Mouse (Mus musculus) right cerebral cortex, postnatal 25 days (tissue): Measurements from ENCODE around the gene Dgcr2.

Source experiments
- DNase-seq: peaks from one replicate; pipeline ENCODE4 v3.0.0; 2022

Gene Dgcr2

DNA sequence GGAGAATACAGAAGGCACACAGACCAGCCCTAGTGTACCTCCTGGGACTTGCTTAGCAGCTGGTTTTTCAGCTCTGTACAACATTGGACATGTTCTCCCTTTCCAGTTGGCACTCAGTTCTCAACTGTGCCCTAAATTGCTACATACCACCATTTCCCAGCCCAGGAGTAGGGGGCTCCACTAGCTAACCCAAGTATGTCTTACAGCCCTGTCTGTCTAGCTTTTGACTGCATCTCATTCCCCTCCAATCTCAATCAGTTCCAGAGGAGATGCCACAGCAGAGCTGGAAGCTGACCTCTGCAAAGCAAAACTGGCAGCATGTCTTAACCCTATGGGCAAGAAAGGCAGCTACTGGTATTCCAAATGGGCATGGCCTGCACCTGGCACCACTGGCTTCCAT is 2.3 kb downstream of the Dgcr2 start:
- no peak for DNase-seq

DNA sequence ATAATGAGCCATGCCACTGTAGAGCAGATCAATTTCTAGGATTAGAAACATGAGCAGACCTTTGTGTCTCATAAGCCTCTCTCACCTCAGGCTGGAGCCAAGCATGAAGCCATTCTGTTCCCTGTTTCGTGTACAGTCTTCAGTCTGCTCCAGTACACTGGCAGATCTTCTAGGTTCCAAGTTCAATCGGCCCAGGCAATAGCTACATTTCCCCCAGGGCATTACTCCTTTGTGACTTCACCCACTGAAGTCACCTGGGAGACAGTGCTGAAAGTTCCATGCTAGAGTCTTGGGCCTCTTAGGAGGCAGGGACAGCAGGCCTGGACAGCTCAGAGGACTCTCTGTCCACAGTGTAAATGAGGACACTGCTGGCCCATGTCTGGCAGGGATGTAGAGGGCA is 4.4 kb downstream of the Dgcr2 start, which contains the start of gene Tssk1:
Gene Tssk1 (plus strand): TSS at position 301 of the 400 bp plus-strand sequence.
- no peak for DNase-seq

DNA sequence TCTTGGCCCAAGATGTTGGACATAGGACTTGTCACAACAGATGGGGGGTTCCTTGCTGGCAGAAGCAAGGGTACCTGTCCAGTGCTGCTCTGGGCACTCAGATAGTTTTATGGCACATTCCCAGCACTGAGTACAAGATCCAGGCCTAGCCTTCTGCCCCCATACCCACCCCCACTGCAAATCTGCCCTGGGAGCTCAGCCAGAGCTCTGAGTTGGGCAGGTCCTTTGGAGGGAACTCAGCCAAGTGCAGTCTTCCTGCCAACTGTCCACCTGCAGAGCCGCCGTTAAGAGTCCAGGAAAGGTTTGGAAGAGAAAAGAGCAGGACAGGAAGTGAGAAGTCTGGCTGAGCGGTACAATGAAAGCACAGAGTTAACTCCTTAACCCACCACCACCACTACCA is 5.8 kb downstream of the Dgcr2 start:
- DNase-seq, result no peak

DNA sequence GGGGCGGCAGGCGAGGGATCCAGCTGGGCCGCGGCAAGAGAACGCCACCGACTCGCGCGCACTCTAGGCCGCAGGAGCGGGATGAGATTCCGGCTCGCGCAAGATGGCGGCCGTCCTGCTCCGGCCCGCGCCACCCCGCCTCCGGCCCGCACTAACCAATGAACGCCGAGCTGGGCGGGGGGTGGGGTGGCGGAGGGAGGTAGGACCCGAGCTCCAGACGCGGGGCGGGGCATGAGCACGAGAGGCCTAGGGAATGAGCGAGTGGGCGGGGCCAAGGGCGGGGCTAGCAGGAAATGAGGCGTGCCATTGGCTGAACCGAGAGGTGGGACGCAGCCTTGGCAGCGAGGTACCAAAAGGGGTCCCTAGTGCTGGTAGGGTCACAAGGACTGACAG is 6.8 kb downstream of the Dgcr2 start, which contains the start of gene Gm20518:
Gene Gm20518 (minus strand): TSS at position 105 of the 393 bp plus-strand sequence.
- DNase-seq, result peak; percentile 99

DNA sequence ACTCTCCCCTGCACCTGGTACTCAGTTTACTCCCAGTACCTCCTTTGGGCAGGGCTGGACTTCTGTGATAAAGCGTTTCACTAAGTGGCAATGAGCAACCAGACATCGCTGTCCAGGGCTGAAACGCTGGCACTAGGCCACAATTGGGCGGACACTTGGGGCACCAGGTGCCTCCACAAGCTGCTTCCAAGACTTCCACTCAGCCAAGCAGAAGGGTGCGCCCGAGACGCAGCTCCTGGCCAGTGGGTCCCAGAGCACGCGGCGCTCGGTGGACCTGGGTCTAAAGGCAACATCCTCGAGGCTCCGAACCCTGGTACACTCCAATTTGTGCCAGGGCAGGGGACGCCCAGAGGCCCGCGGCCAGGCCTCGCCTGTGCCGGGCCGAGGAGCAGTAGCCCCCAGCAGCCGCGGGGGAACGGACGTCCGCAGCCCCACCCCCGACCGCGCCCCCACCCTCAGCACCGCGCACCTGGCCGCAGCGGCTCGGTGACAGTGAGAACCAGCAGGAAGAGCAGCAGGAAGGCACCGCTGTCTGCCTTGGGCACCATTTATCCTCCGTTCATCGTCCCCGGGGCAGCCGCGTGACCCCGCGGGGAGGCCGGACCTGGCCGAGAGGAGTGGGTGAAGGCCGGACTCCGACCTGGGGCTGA is 7.3 kb downstream of the Dgcr2 start:
- peak; percentile 55 for DNase-seq

DNA sequence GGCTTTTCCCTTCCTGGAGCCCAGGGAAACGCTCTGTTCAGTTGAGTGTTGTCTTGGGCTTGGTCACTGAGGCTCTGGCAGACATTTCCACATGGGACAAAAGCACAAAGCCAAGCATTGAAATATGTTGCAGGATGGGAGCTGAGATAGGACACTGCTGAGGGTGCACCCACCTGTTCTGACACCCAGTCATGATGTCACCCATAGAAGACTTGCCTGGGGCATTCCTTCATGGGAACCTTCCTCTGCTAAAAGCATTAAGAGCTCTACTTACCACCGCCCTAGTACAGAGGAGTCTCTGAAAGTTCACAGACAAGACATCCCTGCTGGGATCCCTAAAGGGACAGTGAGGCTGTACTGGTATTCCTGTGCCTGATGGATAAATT is 8.0 kb downstream of the Dgcr2 start:
- no peak for DNase-seq

DNA sequence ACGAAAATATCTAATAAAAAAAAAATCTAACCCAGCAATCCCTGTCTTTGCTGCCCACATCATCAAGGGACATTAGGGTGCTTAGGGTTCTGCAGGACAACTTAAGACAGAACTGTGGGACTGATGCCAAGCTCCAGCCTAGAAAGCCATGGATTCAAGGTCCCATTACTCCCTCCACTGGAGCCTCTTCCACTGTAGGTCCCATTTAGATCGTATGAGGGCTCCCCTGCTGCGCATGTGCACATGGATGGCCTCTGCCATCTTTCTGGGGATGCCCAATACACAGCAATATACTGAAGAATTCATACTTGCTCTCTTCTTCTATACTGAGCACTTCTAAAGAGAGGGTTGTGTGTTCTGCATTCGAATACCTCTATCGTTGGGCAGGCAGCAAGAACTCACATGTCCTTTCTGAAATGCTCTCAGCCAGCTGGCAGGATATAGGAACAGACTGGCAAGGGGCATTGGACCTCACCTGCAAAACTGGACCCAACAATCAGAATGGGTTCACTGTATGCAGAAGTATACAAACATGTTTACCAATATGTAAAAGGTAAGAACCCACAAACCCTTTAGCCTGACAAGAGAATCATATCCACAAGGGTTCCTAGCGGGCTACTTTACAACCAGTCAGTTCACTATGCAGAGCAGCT is 8.5 kb downstream of the Dgcr2 start:
- DNase-seq, result no peak

DNA sequence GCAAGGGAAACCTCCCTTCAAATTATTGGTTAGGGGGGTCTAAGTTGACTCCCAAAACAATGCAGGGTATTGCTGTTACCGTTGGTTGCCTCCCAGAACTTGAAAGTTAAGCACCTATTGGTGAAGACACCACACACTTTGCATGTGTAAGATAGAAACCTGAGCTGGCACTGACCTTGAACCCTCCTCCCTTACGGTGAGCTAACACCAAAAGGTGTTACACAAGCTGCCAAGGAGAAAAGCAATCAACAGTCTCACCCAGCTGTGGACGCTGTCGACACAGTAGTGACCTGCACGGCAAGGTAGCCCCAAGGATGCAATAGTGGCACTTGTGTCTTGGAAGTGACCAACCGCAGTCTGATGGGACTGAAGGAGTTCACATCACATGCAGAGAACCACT is 14.2 kb downstream of the Dgcr2 start:
- DNase-seq, result no peak

DNA sequence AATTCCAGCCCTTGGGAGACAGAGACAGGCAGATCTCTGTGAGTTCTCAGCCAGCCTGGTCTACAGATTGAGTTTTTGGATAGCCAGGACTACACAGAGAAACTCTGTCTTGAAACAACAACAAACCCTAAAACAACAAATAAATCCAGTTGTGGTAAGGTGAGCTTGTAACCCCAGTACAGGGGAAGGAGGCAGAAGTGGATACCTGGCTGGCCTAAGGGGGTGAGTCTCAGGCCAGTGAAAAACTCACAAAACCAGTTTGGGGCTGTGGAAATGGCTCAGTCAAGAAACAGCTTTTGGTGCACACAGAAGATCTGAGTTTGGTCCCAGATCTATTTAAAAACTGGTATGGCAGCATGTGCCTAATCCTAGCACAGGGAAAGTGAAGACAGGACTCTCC is 16.2 kb downstream of the Dgcr2 start:
- DNase-seq, result no peak

DNA sequence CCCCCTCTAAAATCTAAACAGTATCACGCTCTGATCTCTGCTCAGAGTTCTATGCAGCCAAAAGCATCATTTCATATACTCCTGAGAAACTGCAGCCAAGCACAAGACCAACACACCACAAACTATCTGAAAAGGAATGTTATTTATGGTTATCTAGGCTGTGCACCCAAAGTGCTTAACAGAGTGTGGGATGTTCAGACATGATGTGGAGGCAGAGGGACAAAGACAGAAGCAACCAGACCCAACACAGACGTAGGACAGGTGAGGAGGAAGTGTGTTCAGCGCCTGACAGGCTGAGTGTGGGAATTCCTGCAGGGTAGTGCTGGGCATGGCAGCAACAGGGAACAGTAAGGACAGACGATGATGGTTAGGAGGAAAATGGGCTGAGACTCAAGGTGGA is 18.8 kb downstream of the Dgcr2 start:
- DNase-seq, result no peak

DNA sequence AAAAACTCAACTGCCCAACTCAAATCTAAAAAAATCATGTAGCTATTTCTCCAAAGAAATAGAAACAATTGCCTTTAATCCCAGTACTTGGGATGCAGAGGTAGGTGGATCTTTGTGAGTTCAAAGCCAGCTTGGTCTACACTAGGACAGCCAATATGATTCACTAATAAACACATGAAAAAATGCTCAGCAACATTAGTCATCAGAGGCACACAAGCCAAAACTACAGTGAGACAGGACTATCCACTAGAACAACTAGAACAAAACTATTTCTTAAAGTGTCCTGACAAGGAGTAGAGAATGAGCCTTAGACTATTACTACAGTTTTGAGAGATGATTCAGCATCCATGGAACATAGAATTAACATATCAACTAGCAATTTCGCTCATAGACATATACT is 22.3 kb downstream of the Dgcr2 start:
- no peak for DNase-seq

DNA sequence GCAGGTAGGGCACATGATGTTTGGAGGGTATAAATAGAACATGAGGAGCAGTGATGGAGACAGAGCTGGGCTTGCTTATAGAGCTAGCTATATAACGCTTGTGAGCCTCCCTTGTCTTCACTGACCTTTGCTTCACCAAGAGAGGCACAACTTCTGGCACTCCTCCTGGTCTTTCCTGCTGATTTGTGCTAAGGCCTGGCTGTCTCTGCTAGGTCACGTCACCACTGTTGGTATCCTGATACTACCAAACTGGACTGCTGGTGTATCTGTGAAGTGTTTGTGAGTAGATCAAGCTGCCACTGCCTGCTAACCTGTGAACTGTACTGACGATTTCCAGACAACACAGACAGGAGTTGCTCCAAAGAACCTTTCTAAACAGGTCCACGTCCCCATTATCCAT is 23.2 kb downstream of the Dgcr2 start:
- DNase-seq, result no peak

DNA sequence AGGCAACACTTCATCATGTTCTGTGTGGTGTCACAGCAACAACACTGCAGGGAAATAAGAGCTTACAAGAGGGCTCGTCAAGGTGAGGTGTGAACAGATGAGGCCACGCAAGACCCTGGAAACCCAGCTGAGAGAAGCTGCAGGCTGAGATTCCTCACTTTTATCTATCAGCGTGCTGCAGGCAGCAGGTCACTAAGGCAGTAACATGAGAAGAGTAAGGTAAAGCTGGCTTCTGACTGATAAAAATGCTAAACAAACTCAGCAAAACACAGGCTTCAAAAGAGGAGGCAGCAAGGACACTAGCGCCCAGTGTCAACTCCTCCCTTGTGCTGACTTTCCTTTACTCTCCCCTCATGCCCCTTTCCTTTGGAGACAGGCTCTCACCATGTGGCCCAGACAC is 25.4 kb downstream of the Dgcr2 start:
- DNase-seq, result no peak

DNA sequence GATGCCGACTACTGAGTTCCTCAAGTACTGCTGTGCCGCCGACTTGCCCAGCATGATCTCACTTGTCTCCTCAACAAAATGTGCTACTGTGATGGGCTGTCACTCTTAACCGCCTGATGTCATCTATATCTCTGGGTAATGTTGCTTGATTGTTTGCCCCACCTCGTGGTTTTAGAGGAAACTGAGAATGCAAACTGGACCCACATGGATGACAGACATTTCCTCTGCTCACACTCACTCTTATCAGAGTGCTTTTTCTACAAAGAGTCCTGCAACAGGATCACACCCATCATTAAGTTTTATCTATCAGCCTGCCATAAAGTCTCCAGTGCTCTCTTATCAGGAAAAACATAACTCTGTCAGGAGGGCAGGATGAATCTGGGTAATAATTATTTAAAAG is 27.1 kb downstream of the Dgcr2 start:
- DNase-seq, result no peak

DNA sequence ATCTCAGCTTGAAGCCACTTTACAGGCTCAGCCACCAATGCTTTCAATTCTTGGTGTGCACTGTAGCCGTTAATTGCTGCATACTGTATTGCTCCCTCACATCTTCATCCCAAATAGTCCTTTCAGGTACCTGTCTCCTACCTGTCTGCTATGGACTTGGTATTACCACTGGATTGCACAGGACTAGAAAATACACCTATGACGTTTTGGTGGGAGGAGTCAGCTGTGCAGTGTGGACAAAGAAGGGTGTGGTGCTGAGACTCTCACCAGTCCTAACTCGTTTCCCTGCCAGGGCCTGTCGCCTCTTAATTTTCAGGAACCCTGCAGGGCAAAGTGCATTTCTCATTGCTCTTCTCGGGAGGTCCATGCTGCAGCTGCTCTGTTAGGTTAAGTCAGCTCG is 32.6 kb downstream of the Dgcr2 start:
- DNase-seq, result no peak

DNA sequence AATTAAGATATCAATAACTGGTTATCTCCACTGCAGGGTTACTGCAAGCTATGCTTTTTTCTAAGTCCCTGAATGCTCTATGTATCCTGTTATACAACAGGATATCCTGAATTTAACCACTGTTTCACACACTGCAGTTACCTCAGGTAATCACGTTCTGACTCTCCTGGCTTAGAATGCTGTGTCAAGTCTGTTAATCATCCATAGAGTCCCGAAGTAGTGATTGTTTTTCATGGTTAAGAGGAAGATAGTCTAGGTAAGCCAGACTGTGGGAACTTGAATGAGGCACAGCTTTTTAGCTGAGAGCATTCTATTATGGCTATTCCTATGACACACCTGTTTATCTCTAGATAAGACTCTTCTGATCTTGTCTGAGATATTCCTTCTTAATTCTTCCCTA is 33.1 kb downstream of the Dgcr2 start:
- no peak for DNase-seq

DNA sequence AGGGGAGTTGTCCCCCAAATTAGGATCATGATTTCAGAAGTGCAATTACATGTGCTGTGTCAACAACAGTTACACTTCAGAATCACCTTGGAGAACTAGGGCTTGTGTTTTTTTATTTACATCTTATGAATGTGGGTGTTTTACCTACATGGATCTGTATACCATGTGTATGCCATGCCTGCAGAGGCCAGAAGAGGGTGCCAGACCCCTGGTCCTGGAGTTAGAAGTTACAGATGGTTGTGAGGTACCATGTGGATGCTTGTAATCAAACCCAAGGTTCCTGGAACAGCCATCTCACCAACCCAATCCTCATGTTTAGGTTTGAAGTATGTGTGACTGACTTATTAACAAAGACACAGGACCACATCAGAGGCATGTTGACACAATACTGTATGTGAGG is 39.8 kb downstream of the Dgcr2 start:
- no peak for DNase-seq

DNA sequence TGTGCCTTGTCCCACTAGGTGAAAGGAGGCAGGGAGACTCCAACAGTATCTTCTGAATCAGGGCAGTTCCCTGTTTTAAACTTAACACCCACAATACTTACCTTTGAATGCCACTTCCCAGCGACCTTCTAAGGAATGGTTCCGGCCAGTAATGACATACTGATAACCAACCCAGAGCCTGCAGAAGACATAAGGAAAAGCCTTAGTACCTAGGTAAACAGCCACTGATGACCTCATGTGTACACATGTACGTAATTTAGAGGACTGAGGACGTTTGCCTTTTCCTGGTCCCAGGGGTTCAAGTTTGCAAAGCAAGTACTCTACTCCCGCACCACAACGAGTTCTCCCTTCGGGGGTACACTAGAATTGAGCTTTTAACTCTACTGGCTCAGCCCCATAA is 41.2 kb downstream of the Dgcr2 start:
- DNase-seq, result no peak

DNA sequence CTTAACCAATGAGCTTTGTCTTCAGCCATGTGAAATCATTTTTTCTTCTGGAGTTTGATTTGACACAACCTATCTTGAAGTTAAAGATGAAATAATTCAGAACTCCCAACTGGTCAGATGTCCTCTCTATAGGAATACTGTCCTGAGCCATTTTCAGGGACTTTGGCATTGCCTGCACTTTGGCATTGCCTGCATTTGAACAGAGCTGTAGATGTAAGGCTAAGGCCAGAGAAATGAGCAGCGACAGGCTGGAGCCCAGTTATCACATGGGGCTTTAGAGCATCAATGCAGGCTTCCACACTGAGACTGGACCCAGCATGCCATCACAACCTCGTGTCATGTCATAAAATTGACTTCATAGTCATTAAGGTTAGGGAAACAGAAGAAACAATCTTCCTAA is 45.1 kb downstream of the Dgcr2 start:
- no peak for DNase-seq

DNA sequence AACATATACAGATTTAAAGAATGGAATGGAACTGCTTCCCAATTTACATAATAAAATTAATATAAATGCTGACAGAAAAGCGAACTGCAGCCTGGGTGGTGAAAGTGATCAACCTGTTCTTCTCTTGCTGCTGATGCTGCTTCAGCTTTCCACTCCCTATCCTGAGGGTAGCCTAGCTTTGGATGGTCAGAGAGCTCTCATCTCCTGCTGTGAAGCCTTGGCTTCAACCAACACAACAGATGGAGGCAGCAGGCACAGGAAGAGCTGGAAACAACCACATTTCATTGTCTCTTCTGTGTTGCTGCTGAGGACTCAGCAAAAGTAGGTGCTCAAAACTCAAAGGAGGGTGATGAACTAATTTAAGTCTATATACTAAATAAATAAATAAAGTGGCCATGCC is 46.5 kb downstream of the Dgcr2 start:
- no peak for DNase-seq

DNA sequence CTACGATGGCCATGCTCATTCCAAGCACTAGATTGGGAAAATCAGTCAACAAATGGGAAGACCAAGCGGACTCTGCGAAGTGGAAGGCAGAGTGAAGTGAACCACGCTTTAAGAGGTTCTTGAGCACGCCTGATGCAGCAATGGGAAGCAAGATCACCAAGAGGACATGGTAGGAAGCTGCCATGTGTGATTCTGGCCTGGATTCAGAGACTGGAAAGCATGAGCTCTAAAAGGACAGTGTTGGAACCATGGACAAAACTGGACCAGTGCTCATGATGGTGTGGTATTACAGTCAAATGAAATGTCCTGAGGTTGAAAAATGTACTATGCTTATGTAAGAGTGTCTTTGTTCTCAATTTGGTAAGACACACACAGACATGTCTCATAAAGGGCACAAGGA is 47.0 kb downstream of the Dgcr2 start:
- no peak for DNase-seq

DNA sequence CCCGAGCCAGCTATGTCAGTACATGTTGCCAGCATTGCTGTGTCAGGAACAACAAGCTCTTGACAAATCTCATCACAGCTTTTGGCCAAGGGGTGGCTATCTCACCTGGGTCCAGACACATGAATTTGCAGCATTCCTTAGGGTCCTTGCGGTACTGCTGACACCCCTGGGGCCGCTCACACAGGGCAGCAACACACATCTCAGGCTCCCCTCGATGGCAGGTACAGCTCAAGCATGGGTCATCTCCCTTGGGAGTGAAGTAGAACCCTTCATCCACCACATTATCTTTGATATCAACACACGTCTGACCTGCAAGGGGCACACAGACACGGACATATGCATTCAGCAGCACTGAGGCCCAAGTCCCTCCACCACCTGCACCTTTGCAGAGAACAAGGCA is 48.9 kb downstream of the Dgcr2 start:
- DNase-seq, result no peak

DNA sequence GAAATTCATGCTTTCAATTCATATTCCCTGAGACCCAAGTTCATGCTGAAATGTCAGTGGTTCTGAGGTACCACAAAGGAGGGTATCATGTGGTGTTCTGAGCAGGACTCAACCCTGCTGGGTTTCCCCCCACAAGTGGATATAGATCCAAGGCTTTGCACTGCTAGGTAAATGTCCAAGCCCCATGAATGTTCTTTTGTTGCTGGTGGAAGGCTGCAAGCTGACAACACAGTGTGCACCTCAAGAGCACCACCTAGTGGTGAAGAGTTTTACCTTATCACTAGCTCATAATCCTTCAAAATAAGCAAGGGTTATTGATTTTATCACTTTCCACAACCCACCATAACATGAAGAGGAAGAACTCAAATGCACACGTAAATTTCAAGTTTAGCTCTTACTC is 49.4 kb downstream of the Dgcr2 start:
- DNase-seq, result no peak

DNA sequence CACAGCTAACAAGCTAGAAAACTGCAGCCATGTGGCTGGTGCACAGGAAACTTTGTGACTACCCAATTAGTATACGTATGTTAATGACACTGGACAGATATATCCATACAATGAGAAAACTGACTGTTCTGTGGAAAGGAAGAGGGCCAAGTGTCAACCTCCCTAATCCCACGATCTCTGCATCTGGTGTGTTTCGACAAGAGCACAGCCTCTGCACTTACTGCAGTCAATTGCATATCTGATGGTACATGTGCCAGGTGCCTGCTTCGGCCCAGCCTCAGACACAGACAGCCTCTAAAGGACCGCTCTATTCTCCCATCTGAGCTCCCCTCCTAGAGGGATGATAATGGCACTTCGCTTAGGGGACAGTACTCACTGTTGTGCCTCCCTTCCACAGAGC is 49.9 kb downstream of the Dgcr2 start:
- no peak for DNase-seq

DNA sequence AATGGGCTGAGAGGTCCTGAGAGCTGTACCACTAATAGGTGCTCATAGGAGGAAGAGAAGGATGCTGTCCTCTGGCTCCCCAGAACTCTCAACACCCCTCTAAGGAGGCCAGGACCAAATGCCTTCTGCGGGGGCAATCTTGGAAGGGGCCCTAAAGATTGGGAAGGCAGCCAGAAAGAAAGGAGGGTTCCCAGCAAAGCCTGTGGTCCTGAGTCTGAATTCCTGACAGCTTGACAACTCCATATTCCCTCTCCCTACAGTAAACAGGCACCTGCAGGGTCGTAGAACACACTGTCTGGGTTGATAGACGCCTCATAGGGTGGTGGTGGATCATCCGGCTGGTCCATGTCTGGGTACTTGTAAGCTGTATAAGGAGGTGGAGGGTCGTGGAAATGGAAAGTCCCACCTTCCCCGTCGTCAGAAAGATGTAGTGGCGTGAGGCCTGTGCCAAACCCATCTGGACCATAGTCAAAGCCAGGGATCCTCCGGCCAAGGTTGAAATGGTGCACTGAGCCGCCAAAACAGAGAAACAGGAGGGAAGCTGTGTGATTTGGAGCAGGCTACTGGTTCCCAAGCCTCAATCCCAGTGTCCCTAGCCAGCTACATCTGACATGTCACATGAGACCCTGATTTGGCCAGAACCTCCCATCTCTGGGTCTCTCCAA is 54.5 kb downstream of the Dgcr2 start:
- no peak for DNase-seq
